Mouse (Mus musculus): ENCODE results near the gene Zc3h7a. TPM values are rescaled to one million over a fixed set of nuclear protein-coding genes. Genes with fewer than 3 reads are reported as not detected.

The Zc3h7a gene
- 299 to 353 TPM (median 318 TPM) in 4 replicates for total RNA-seq (2023)

DNA sequence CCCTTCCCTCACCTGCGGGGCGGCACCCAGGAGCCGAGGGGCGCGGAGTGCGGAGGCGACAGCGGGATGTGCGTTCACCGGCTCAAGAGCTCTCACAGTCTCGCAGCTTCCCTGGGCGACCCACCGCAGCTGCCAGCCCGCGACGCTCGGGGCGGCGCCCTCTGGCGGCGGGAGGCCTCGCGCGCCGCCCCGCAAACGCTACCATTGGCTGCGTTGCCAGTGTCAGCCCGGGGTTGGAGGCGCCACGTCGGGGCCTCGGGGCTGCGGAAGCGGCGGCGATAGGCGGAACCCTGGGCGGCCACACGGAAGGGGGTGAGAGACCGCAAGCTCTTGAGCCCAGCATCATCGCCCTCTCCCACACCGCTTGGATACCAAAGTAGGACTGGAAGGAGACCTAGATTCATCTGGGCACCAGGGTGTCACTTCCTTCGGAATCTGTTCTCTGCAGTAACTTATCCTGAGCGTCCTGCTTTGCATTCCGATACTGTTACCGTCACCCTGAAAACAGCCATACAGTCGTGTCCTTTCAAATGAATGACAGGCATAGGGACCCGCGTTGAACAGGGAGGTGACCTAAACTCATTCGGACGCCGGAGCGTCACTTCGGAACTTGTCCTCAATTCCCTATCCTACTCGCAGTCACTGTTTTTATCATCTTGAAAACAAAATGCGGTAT lies at the start of gene Zc3h7a:
Zc3h7a (minus strand) TSS at position 186 of the 676 bp plus-strand sequence.

GRCm38 (mm10) chr16:11202571-11203554 lies 26.7 kb upstream of the Zc3h7a start, which contains the start of gene Rsl1d1:
Gene Rsl1d1, minus strand, starts transcription at chr16:11203331.

DNA sequence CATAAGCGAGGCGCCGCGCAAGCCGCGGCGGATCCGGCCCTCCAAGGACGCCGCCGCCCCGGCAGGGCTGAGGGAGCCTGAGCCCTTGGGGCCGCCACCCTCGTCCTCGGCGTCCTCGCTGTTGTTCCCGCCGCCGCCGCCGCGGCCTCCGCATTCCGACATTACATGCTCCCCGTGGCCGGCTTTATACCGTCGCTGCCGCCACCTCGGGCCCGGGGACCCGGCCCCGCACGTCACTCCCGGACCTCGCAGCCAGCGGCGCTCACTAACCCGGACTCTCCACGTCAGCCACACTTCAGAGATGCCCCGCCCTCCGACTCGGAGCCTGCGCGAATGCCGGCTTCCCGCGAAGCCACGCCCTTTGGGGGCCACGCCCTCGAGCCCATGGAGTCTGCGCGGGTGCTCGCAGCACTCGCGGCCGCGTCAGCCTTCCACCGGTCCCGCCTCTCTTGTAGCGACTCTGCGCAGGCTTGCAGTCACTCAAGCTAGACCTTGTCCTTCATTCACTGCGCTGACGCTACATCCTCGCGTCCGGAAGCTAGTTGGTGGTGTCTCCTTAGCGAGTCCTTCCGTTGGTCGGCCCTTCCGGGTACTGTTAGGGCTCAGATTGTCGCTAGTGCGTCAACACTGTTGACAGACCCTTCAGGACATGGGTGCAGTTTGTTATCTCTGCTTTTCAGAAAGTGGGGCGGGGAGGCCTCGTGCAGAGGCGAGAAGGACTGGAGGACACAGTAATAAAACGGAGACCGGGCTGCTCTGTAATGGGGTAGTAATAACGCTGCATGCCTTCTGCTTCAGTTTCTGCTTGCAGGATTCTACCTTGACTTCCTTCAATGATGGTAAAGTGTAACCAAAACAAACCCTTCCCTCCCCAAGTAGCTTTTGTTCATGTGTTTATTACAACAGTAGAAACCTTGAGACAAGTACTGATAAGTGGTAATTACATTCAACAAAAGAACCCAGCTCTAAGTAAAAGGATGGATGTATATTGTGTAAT lies 41.5 kb downstream of the Zc3h7a start, which contains the start of gene Txndc11:
Txndc11 (minus strand) TSS at position 303 of the 997 bp plus-strand sequence.

Other genes starting within 250 kb of the Zc3h7a start
- gene Snn, start 115.4 kb downstream of the Zc3h7a start, total RNA-seq (2023), result 220 to 247 TPM (median 241 TPM) in 4 replicates
- gene Litaf, start 110.2 kb downstream of the Zc3h7a start, total RNA-seq (2023), result 30.8 to 35.9 TPM (median 33.4 TPM) in 4 replicates
- gene Txndc11, start 41.7 kb downstream of the Zc3h7a start, total RNA-seq (2023), result 58.4 to 76.6 TPM (median 61.6 TPM) in 4 replicates
- gene Rsl1d1, start 26.9 kb upstream of the Zc3h7a start, total RNA-seq (2023), result 83.2 to 95.2 TPM (median 88.7 TPM) in 4 replicates
- gene Gspt1, start 77.9 kb upstream of the Zc3h7a start, total RNA-seq (2023), result 72.0 to 84.6 TPM (median 75.6 TPM) in 4 replicates
- 0.97 TPM in 1 of 4 replicates, not detected in the others for gene Tnfrsf17, start 137.4 kb upstream of the Zc3h7a start, total RNA-seq (2023)
- 139 to 166 TPM (median 158 TPM) in 4 replicates for gene Snx29, start 146.5 kb upstream of the Zc3h7a start, total RNA-seq (2023)